Mouse (Mus musculus): ENCODE results near the gene Frat2. TPM values are rescaled to one million over a fixed set of nuclear protein-coding genes. Genes with fewer than 3 reads are reported as not detected.

The Frat2 gene
- total RNA-seq, 4 experiments from 2014 or later: 1.8 to 4.4 (median 3.8) TPM

- DNase-seq: no peak
These were observed 29.2 kb downstream of the Frat2 start for GRCm38 (mm10) chr19:41818749-41819148.

GRCm38 (mm10) chr19:41817325-41817724 is 30.6 kb downstream of the Frat2 start:
- no peak for DNase-seq

- no peak for DNase-seq
These were observed 31.0 kb downstream of the Frat2 start for GRCm38 (mm10) chr19:41816915-41817314.

- no peak for DNase-seq
These were observed 31.5 kb downstream of the Frat2 start for GRCm38 (mm10) chr19:41816410-41816809.

GRCm38 (mm10) chr19:41813374-41813773 is 34.6 kb downstream of the Frat2 start:
- no peak for DNase-seq

- no peak for DNase-seq
These were observed 35.4 kb downstream of the Frat2 start for GRCm38 (mm10) chr19:41812525-41812924.

- no peak for DNase-seq
These were observed 37.9 kb downstream of the Frat2 start for GRCm38 (mm10) chr19:41810074-41810473.

- DNase-seq: no peak
These were observed 39.8 kb downstream of the Frat2 start for GRCm38 (mm10) chr19:41808104-41808634.

GRCm38 (mm10) chr19:41807497-41807896 is 40.4 kb downstream of the Frat2 start:
- no peak for DNase-seq

GRCm38 (mm10) chr19:41805831-41806230 is 42.1 kb downstream of the Frat2 start:
- DNase-seq: no peak

- no peak for DNase-seq
These were observed 44.6 kb downstream of the Frat2 start for GRCm38 (mm10) chr19:41803322-41803721.

GRCm38 (mm10) chr19:41801742-41802369 is 46.1 kb downstream of the Frat2 start, which contains the start of gene Arhgap19:
Arhgap19 (minus strand) TSS chr19:41802047.
- DNase-seq: peak; percentile 92

- no peak for DNase-seq
These were observed 46.8 kb downstream of the Frat2 start for GRCm38 (mm10) chr19:41800986-41801741.

- DNase-seq: no peak
These were observed 47.5 kb downstream of the Frat2 start for GRCm38 (mm10) chr19:41800451-41800850.

GRCm38 (mm10) chr19:41797536-41797935 is 50.4 kb downstream of the Frat2 start:
- DNase-seq: no peak

- no peak for DNase-seq
These were observed 51.1 kb downstream of the Frat2 start for GRCm38 (mm10) chr19:41796789-41797327.

- DNase-seq: no peak
These were observed 51.7 kb downstream of the Frat2 start for GRCm38 (mm10) chr19:41796148-41796760.

Other genes with a start within 250 kb of the Frat2 start
- gene Slit1, start 104.5 kb downstream of the Frat2 start, total RNA-seq (2022): 10 to 100 TPM in 2 of 4 experiments, 1 to 10 TPM in 2; 5.7 to 32.3 (median 14.2) TPM
- gene Arhgap19, start 46.1 kb downstream of the Frat2 start, total RNA-seq (2022): 1 to 10 TPM; 4.5 to 8.6 (median 7.2) TPM
- 1 to 10 TPM; 7.5 to 9.2 (median 8.8) TPM for gene Frat1, start 18.2 kb downstream of the Frat2 start, total RNA-seq (2022)
- gene Rrp12, start 48.0 kb upstream of the Frat2 start, total RNA-seq (2022): 10 to 100 TPM; 15.8 to 17.9 (median 17.0) TPM
- gene Pgam1, start 63.8 kb upstream of the Frat2 start, total RNA-seq (2022): 100 to 1,000 TPM; 650 to 931 (median 818) TPM
- 10 to 100 TPM; 26.6 to 34.0 (median 30.8) TPM for gene Exosc1, start 85.3 kb upstream of the Frat2 start, total RNA-seq (2022)
- 10 to 100 TPM; 29.5 to 40.7 (median 34.8) TPM for gene Zdhhc16, start 85.3 kb upstream of the Frat2 start, total RNA-seq (2022)
- gene Mms19, start 133.0 kb upstream of the Frat2 start, total RNA-seq (2022): 10 to 100 TPM; 25.4 to 36.3 (median 29.7) TPM
- 10 to 100 TPM; 17.2 to 23.2 (median 21.2) TPM for gene Ubtd1, start 133.6 kb upstream of the Frat2 start, total RNA-seq (2022)
- 1 to 10 TPM in 1 of 4 experiments, under 1 TPM in 2, not detected in 1; 0.27 to 1.3 (median 0.42) TPM for gene Ankrd2, start 187.9 kb upstream of the Frat2 start, total RNA-seq (2022)
- 10 to 100 TPM in 2 of 4 experiments, 1 to 10 TPM in 2; 2.8 to 17.4 (median 9.1) TPM for gene Hoga1, start 197.5 kb upstream of the Frat2 start, total RNA-seq (2022)
- gene 4933411K16Rik, start 204.1 kb upstream of the Frat2 start, total RNA-seq (2022): 1 to 10 TPM in 2 of 4 experiments, under 1 TPM in 2; 0.58 to 3.5 (median 1.5) TPM
- 10 to 100 TPM in 3 of 4 experiments, 1 to 10 TPM in 1; 9.1 to 25.1 (median 19.8) TPM for gene Morn4, start 238.2 kb upstream of the Frat2 start, total RNA-seq (2022)
- 10 to 100 TPM; 78.8 to 81.8 (median 80.4) TPM for gene Pi4k2a, start 242.3 kb upstream of the Frat2 start, total RNA-seq (2022)

Measured in adrenal gland, adult 8-10 months (tissue).